Mouse (Mus musculus) heart, embryonic 10.5 days (tissue): ENCODE measurements around the gene Fcrl5. TPM values are rescaled to one million over a fixed set of nuclear protein-coding genes. Genes with fewer than 3 reads are reported as not detected.

ENCODE experiments used
- DNase-seq: peaks from one replicate; pipeline ENCODE4 v3.0.0-alpha.2; 2017; ENCODE audit warnings: low spot score
- H3K27ac ChIP-seq: fragments of 300-500 bp; sonication (generic); 2 replicates; pipeline ENCODE4 v1.5.1; 2016; ENCODE audit warnings: mild to moderate bottlenecking
- H3K27me3 ChIP-seq: fragments of 300-500 bp; sonication (generic); 2 replicates; pipeline ENCODE4 v1.6.1; 2016; ENCODE audit warnings: mild to moderate bottlenecking; ENCODE audit not compliant: poor library complexity, insufficient read depth, severe bottlenecking
- H3K36me3 ChIP-seq: fragments of 300-500 bp; sonication (generic); 2 replicates; pipeline ENCODE4 v1.6.1; 2016; ENCODE audit warnings: mild to moderate bottlenecking, moderate library complexity
- H3K4me1 ChIP-seq: fragments of 300-500 bp; sonication (generic); 2 replicates; pipeline ENCODE4 v1.6.1; 2016; ENCODE audit warnings: mild to moderate bottlenecking
- H3K4me3 ChIP-seq: fragments of 300-500 bp; sonication (generic); 2 replicates; pipeline ENCODE4 v1.5.1; 2016; ENCODE audit warnings: mild to moderate bottlenecking, moderate library complexity
- H3K9me3 ChIP-seq: fragments of 300-500 bp; sonication (generic); 2 replicates; pipeline ENCODE4 v1.6.1; 2016; ENCODE audit warnings: mild to moderate bottlenecking, moderate library complexity
- WGBS: fragments of 180-500 bp; shearing (Covaris S2); methylation state at CpG from one replicate; pipeline ENCODE4 v1.1.7; 2016; 5-methylcytosine and 5-hydroxymethylcytosine counted together
- polyA plus RNA-seq: library from polyadenylated mRNA; unstranded; fragments of >200 nt; fragmentation: Nextera tagmentation; extraction: Ambion mirVana; gene quantifications from 2 replicates; pipeline ENCODE4 v1.2.1, GENCODE M21; 2016

The Fcrl5 gene
- polyA plus RNA-seq, 1 experiment from 2014 or later, result not detected

GRCm38 (mm10) chr3:87525043-87525836 is 89.7 kb downstream of the Fcrl5 start, which contains the start of gene Etv3:
Gene Etv3, plus strand, starts transcription at chr3:87525407.
- Histone ChIP-seq H3K4me1 (peaks cover 30% of the 10 kb centered on the region), H3K27ac (peak within 1 kb of the TSS; percentile 99), H3K36me3 (peaks cover 31% of the 10 kb centered on the region), H3K27me3 (no peaks in the 10 kb centered on the region), H3K9me3 (no peaks in the 10 kb centered on the region), H3K4me3 (peak within 1 kb of the TSS; percentile 100)
- DNase-seq, result peak; percentile 95
- WGBS, result 4% methylated on average over 64 of the region's 64 CpGs

GRCm38 (mm10) chr3:87525837-87526570 is 90.4 kb downstream of the Fcrl5 start:
- no peak for DNase-seq
- Histone ChIP-seq H3K36me3 (peaks cover 38% of the 10 kb centered on the region), H3K4me3 (peak overlapping the region; percentile 100), H3K27me3 (no peaks in the 10 kb centered on the region), H3K27ac (peak overlapping the region; percentile 99), H3K4me1 (peaks cover 30% of the 10 kb centered on the region), H3K9me3 (no peaks in the 10 kb centered on the region)
- WGBS, result 9% methylated on average over 27 of the region's 27 CpGs

- Histone ChIP-seq H3K27me3 (no peaks in the 10 kb centered on the region), H3K9me3 (no peaks in the 10 kb centered on the region), H3K4me1 (peaks cover 30% of the 10 kb centered on the region), H3K27ac (no peak overlapping the region), H3K4me3 (no peak overlapping the region), H3K36me3 (peaks cover 48% of the 10 kb centered on the region)
- 76% methylated on average over 12 of the region's 12 CpGs for WGBS
- no peak for DNase-seq
These were observed 91.6 kb downstream of the Fcrl5 start for GRCm38 (mm10) chr3:87527139-87527538.

GRCm38 (mm10) chr3:87528021-87528420 is 92.4 kb downstream of the Fcrl5 start:
- Histone ChIP-seq H3K36me3 (peaks cover 57% of the 10 kb centered on the region), H3K27ac (no peak overlapping the region), H3K9me3 (no peaks in the 10 kb centered on the region), H3K27me3 (no peaks in the 10 kb centered on the region), H3K4me1 (peaks cover 30% of the 10 kb centered on the region), H3K4me3 (no peak overlapping the region)
- 52% methylated on average over 8 of the region's 8 CpGs for WGBS
- DNase-seq, result no peak

- no peak for DNase-seq
- Histone ChIP-seq H3K27ac (no peak overlapping the region), H3K27me3 (no peaks in the 10 kb centered on the region), H3K9me3 (no peaks in the 10 kb centered on the region), H3K4me3 (no peak overlapping the region), H3K36me3 (peaks cover 65% of the 10 kb centered on the region), H3K4me1 (peaks cover 30% of the 10 kb centered on the region)
- 93% methylated on average over 8 of the region's 8 CpGs for whole genome bisulfite sequencing
These were observed 93.3 kb downstream of the Fcrl5 start for GRCm38 (mm10) chr3:87528841-87529240.

GRCm38 (mm10) chr3:87529568-87529967 is 94.0 kb downstream of the Fcrl5 start:
- WGBS, result 87% methylated on average over 11 of the region's 11 CpGs
- peaks cover 72% of the 10 kb centered on the region for H3K36me3 ChIP-seq
- no peak overlapping the region for H3K27ac ChIP-seq
- H3K27me3 ChIP-seq, result no peaks in the 10 kb centered on the region
- H3K9me3 ChIP-seq, result no peaks in the 10 kb centered on the region
- DNase-seq, result no peak
- no peak overlapping the region for H3K4me3 ChIP-seq
- H3K4me1 ChIP-seq, result peaks cover 30% of the 10 kb centered on the region

- DNase-seq, result no peak
- WGBS, result 85% methylated on average over 3 of the region's 3 CpGs
These were observed 94.7 kb downstream of the Fcrl5 start for GRCm38 (mm10) chr3:87530234-87530633.

GRCm38 (mm10) chr3:87533667-87534378 is 98.2 kb downstream of the Fcrl5 start:
- no peak overlapping the region for H3K4me3 ChIP-seq
- WGBS, result 94% methylated on average over 7 of the region's 7 CpGs
- H3K27me3 ChIP-seq, result no peaks in the 10 kb centered on the region
- no peaks in the 10 kb centered on the region for H3K9me3 ChIP-seq
- peaks cover 94% of the 10 kb centered on the region for H3K36me3 ChIP-seq
- DNase-seq, result no peak
- H3K27ac ChIP-seq, result no peak overlapping the region
- H3K4me1 ChIP-seq, result peaks cover 30% of the 10 kb centered on the region

More at GRCm38 (mm10) chr3:87530234-87530633, 94.7 kb downstream of the Fcrl5 start:
- peaks cover 79% of the 10 kb centered on the region for H3K36me3 ChIP-seq
- peaks cover 24% of the 10 kb centered on the region for H3K4me1 ChIP-seq
- no peak overlapping the region for H3K4me3 ChIP-seq
- H3K27me3 ChIP-seq, result no peaks in the 10 kb centered on the region
- no peaks in the 10 kb centered on the region for H3K9me3 ChIP-seq
- no peak overlapping the region for H3K27ac ChIP-seq

GRCm38 (mm10) chr3:87538034-87538433 is 102.5 kb downstream of the Fcrl5 start:
- Histone ChIP-seq H3K9me3 (no peaks in the 10 kb centered on the region), H3K27ac (peak overlapping the region; percentile 24; the same call in 1 of the 2 replicates), H3K27me3 (no peaks in the 10 kb centered on the region), H3K4me1 (peaks cover 67% of the 10 kb centered on the region), H3K4me3 (no peak overlapping the region), H3K36me3 (peaks cover 63% of the 10 kb centered on the region)
- 51% methylated on average over 10 of the region's 10 CpGs for WGBS
- DNase-seq, result no peak

GRCm38 (mm10) chr3:87540028-87540675 is 104.6 kb downstream of the Fcrl5 start:
- Histone ChIP-seq H3K36me3 (peaks cover 41% of the 10 kb centered on the region), H3K4me3 (no peak overlapping the region), H3K27me3 (no peaks in the 10 kb centered on the region), H3K27ac (peak overlapping the region; percentile 82), H3K4me1 (peaks cover 80% of the 10 kb centered on the region), H3K9me3 (no peaks in the 10 kb centered on the region)
- no peak for DNase-seq
- 59% methylated on average over 11 of the region's 11 CpGs for WGBS

- Histone ChIP-seq H3K4me1 (peaks cover 85% of the 10 kb centered on the region), H3K36me3 (peaks cover 36% of the 10 kb centered on the region), H3K9me3 (no peaks in the 10 kb centered on the region), H3K4me3 (no peak overlapping the region; the same call in 1 of the 2 replicates), H3K27ac (peak overlapping the region; percentile 82), H3K27me3 (peaks cover 3% of the 10 kb centered on the region; the same call in 1 of the 2 replicates)
- DNase-seq, result no peak
- WGBS, result 22% methylated on average over 8 of the region's 8 CpGs
These were observed 105.1 kb downstream of the Fcrl5 start for GRCm38 (mm10) chr3:87540714-87541113.

- peak overlapping the region; percentile 82 for H3K27ac ChIP-seq
- peaks cover 71% of the 10 kb centered on the region for H3K4me1 ChIP-seq
- whole genome bisulfite sequencing, result 65% methylated on average over 7 of the region's 7 CpGs
- DNase-seq, result no peak
- H3K27me3 ChIP-seq, result peaks cover 11% of the 10 kb centered on the region; the same call in 1 of the 2 replicates
- H3K9me3 ChIP-seq, result no peaks in the 10 kb centered on the region
- H3K4me3 ChIP-seq, result no peak overlapping the region
- peaks cover 17% of the 10 kb centered on the region for H3K36me3 ChIP-seq
These were observed 107.1 kb downstream of the Fcrl5 start for GRCm38 (mm10) chr3:87542481-87543215.
